Mouse (Mus musculus): ENCODE data around the gene Map2k1. TPM values are rescaled to one million over a fixed set of nuclear protein-coding genes. Genes with fewer than 3 reads are reported as not detected.
"Not testable (repeated sequence)": the region's sequence is repeated elsewhere in the genome, so short reads cannot be mapped to it uniquely, and the experiment has no call there.

The Map2k1 gene
- polyA plus RNA-seq, 1 experiment from 2014 or later: 92.4 TPM

GRCm38 (mm10) chr9:64156641-64157040, 96.8 kb downstream of the Map2k1 start:
- Histone ChIP-seq H3K27ac (replicated peaks in 1 of 2; ENCODE audit: control insufficient read depth in 1 of 2, insufficient read depth in 1 of 2, low read depth in 2 of 2, low read length in 2 of 2) (no peak overlapping the region), H3K4me1 (ENCODE audit: control insufficient read depth in 2 of 2, insufficient read depth in 2 of 2, low read length in 2 of 2) (no peaks in the 10 kb centered on the region), H3K9me3 (ENCODE audit: control insufficient read depth, low read length) (no peaks in the 10 kb centered on the region), H3K9ac (ENCODE audit: low read length) (no peak overlapping the region), H3K4me2 (ENCODE audit: low read length) (no peak overlapping the region), H3K27me3 (ENCODE audit: control insufficient read depth, insufficient read depth, low read length) (no peaks in the 10 kb centered on the region), H3K4me3 (ENCODE audit: control insufficient read depth in 1 of 2, insufficient read depth in 1 of 2, low read depth in 1 of 2, low read length in 2 of 2) (no peak overlapping the region), H3K36me3 (ENCODE audit: control insufficient read depth, insufficient read depth, low read length) (peaks cover 88% of the 10 kb centered on the region)
- WGBS: 74% methylated on average over 1 of the region's 1 CpGs
- no peak for ATAC-seq (ENCODE audit: insufficient number of reproducible peaks, insufficient read depth, low FRiP score, low read depth)

- H3K4me2 ChIP-seq (ENCODE audit: low read length): no peak overlapping the region
- H3K27me3 ChIP-seq (ENCODE audit: control insufficient read depth, insufficient read depth, low read length): no peaks in the 10 kb centered on the region
- H3K36me3 ChIP-seq (ENCODE audit: control insufficient read depth, insufficient read depth, low read length): peaks cover 69% of the 10 kb centered on the region
- no peak overlapping the region for H3K9ac ChIP-seq (ENCODE audit: low read length)
- H3K4me1 ChIP-seq (ENCODE audit: control insufficient read depth in 2 of 2, insufficient read depth in 2 of 2, low read length in 2 of 2): no peaks in the 10 kb centered on the region
- no peak overlapping the region for H3K4me3 ChIP-seq (ENCODE audit: control insufficient read depth in 1 of 2, insufficient read depth in 1 of 2, low read depth in 1 of 2, low read length in 2 of 2)
- no peak overlapping the region for H3K27ac ChIP-seq (replicated peaks in 1 of 2; ENCODE audit: control insufficient read depth in 1 of 2, insufficient read depth in 1 of 2, low read depth in 2 of 2, low read length in 2 of 2)
- WGBS: 92% methylated on average over 9 of the region's 9 CpGs
- no peaks in the 10 kb centered on the region for H3K9me3 ChIP-seq (ENCODE audit: control insufficient read depth, low read length)
- no peak for ATAC-seq (ENCODE audit: insufficient number of reproducible peaks, insufficient read depth, low FRiP score, low read depth)
These were observed 113.6 kb downstream of the Map2k1 start for GRCm38 (mm10) chr9:64139879-64140278.

GRCm38 (mm10) chr9:64138896-64139295, 114.5 kb downstream of the Map2k1 start:
- H3K27me3 ChIP-seq (ENCODE audit: control insufficient read depth, insufficient read depth, low read length); H3K4me3 ChIP-seq (ENCODE audit: control insufficient read depth in 1 of 2, insufficient read depth in 1 of 2, low read depth in 1 of 2, low read length in 2 of 2); H3K4me1 ChIP-seq (ENCODE audit: control insufficient read depth in 2 of 2, insufficient read depth in 2 of 2, low read length in 2 of 2); H3K27ac ChIP-seq (replicated peaks in 1 of 2; ENCODE audit: control insufficient read depth in 1 of 2, insufficient read depth in 1 of 2, low read depth in 2 of 2, low read length in 2 of 2); H3K4me2 ChIP-seq (ENCODE audit: low read length); H3K9me3 ChIP-seq (ENCODE audit: control insufficient read depth, low read length); H3K9ac ChIP-seq (ENCODE audit: low read length); ATAC-seq (ENCODE audit: insufficient number of reproducible peaks, insufficient read depth, low FRiP score, low read depth): not testable (repeated sequence)
- 6% methylated on average over 6 of the region's 6 CpGs for WGBS
- H3K36me3 ChIP-seq (ENCODE audit: control insufficient read depth, insufficient read depth, low read length): peaks cover 62% of the 10 kb centered on the region

Small RNA genes within 50 kb of the gene (microRNA-seq; reads per million reads assigned to microRNA genes)
- not detected for gene Gm24106

Other genes starting within 250 kb of the Map2k1 start
- gene Smad6, start 231.6 kb downstream of the Map2k1 start, polyA plus RNA-seq (2014; fragmentation: Nextera tagmentation; extraction: Ambion mirVana): 18.7 and 30.8 TPM in 2 replicates
- not detected in 2 replicates for gene Lctl, start 136.5 kb downstream of the Map2k1 start, polyA plus RNA-seq (2014; fragmentation: Nextera tagmentation; extraction: Ambion mirVana)
- 18.2 and 18.6 TPM in 2 replicates for gene Zwilch, start 80.5 kb downstream of the Map2k1 start, polyA plus RNA-seq (2014; fragmentation: Nextera tagmentation; extraction: Ambion mirVana)
- 778 and 789 TPM in 2 replicates for gene Rpl4, start 80.3 kb downstream of the Map2k1 start, polyA plus RNA-seq (2014; fragmentation: Nextera tagmentation; extraction: Ambion mirVana)
- gene Snapc5, start 74.4 kb downstream of the Map2k1 start, polyA plus RNA-seq (2014; fragmentation: Nextera tagmentation; extraction: Ambion mirVana): 27.6 and 29.8 TPM in 2 replicates
- 1.8 and 2.8 TPM in 2 replicates for gene Uchl4, start 18.4 kb downstream of the Map2k1 start, polyA plus RNA-seq (2014; fragmentation: Nextera tagmentation; extraction: Ambion mirVana)
- 117 and 119 TPM in 2 replicates for gene Tipin, start 27.9 kb upstream of the Map2k1 start, polyA plus RNA-seq (2014; fragmentation: Nextera tagmentation; extraction: Ambion mirVana)
- gene Dis3l, start 87.7 kb upstream of the Map2k1 start, polyA plus RNA-seq (2014; fragmentation: Nextera tagmentation; extraction: Ambion mirVana): 19.3 and 20.1 TPM in 2 replicates
- gene Megf11, start 132.0 kb upstream of the Map2k1 start, polyA plus RNA-seq (2014; fragmentation: Nextera tagmentation; extraction: Ambion mirVana): 0.70 and 0.92 TPM in 2 replicates